Mouse (Mus musculus) kidney, postnatal 36 days (tissue): ENCODE data around the gene Vac14.
"Not testable (repeated sequence)": the region's sequence is repeated elsewhere in the genome, so short reads cannot be mapped to it uniquely, and the experiment has no call there.

Experiments
- DNase-seq, 2 experiments: peaks; one replicate each; pipeline ENCODE4 v3.0.0; 2021 to 2022; ENCODE audit warnings: mixed read lengths in 2 of 2

Gene Vac14

DNA sequence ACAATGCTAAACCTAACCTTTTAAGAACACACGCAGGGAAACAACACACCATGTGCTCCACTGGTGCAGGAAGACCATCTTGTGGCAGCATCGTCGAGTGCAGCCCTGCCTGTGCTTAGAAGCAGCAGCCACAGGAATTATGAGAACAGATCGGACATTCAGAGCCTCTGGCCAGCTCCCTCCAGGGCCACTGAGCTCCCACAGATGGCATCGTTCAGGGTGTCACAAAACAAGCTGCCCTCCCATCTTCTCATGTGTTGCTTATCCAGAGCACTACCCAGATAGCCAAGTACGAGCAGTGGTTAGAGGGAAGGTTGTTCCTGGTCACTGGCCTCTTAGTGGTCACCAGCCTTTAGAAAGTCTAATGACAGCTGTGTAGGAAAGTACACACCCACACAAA, 30.9 kb downstream of the Vac14 start:
- no peak for DNase-seq

DNA sequence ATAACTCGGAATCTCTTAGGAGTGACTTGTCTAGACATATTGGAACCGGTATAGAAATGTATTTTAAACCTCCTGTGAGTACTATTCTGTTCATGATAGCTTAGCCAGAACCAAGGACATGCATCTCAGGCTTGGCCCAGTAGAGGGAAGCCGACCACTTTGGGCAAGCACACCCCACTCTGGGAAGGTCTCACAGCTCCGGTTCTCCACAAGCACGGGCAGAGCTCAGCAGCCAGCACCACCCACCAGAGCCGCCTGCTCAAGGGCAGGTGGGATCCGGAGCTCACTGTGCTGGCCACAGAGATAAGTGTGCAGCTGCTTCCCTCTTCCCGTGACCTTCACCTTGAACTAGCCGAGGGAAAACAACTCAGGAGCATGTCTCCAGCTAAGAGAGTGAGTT, 32.5 kb downstream of the Vac14 start:
- DNase-seq: no peak

DNA sequence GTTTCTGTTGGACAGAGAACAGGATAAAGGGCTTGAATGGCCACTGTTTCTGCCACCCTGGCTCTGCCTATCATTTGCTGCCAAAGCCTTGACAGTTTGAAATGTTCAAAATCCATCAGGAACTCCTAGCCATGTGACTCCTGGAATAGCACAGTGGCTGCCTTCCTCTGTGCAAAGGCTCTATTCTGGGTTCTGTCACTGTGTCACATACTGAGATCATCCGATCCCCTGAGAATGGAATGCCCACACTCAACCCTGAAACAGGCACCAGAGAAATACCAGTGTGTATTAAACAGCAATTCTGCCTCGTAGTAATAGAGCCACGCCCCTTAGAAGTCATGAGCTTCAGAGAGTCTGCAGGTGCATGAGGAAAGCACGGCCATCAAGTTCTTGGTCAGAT, 33.5 kb downstream of the Vac14 start:
- no peak for DNase-seq

DNA sequence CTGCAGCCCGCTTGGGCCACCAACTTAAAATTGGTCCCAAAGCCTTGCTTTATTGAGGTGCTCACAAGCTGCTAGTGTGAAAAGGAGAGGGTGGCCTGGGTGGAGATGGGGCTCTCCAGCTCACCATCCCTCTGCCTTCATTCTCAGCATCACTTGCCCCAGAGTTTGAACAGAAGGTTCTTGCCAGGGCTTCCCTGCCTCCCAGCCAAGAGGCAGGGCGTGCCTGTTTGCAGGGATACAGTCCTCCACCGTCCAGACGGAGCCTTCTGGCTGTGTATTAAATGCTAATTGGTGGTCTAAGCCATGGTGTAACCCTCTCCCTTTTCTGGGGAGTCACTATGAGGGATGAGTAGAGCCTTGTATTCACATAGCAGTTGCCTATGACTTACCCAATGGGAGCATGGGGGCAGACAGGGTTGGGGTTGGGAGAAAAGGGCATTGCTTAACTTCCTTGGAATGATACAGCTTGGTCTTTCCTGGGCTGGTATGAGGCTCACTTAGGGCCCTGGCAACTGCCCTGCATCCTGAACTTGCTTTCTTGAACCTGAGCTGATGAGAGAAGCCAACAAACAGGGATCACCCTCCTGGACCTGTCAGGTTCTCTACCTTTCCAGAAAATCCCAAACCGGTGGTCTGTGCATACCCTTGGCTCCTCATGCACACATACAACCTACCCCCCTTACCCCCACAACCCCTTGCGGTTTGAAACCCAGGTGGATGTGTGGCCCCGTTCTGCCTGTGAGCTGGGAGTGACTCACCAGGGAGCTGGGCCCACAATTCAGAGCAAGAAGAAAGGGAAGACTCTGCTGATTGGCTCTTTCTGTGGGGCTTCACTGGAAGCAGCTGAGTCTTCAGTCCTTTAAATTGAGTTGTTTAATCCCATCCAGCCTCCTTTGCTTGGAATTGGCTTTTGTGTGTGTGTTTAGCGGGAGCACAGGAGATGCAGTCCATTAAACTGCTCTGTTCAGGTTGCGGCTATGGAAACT, 36.0 kb downstream of the Vac14 start:
- no peak for DNase-seq

DNA sequence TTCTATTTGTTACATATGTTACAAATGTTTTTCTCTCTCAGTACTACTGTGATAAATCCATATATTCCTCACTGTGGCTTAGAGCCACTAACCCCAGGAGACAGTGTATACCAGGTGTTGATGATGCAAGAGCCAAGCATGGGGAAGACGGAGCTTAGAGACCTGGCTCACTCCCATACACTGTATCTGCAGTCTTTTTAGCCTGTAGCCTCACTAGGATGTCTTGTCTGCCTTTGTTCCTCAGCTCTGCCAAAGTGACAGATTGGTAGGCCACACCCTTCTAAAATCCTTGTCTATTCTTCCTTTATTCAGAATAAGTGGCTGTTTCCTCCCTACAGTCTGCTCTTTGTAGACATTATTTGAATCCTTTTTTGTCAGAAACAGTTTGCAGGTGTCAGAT, 37.4 kb downstream of the Vac14 start:
- DNase-seq: no peak

DNA sequence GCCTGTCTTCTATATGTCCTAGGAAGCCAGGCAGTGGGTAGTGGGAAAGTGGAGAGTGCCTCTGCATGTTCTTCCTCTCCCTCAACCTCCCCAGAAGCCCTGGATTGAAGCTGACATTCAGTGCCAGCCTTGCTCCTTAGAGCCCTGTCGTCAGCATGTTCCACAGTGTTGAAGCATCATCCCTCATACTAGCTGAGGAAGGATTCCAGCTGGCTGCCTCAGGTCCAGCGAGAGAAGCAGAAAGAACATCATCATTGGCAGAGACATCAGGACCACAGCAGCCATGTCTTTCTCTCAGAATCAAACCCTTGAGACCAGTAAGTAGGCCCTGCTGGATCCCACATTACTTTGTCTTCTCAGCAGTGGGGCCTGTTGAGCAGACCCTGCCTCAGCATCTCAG, 39.3 kb downstream of the Vac14 start:
- no peak for DNase-seq

DNA sequence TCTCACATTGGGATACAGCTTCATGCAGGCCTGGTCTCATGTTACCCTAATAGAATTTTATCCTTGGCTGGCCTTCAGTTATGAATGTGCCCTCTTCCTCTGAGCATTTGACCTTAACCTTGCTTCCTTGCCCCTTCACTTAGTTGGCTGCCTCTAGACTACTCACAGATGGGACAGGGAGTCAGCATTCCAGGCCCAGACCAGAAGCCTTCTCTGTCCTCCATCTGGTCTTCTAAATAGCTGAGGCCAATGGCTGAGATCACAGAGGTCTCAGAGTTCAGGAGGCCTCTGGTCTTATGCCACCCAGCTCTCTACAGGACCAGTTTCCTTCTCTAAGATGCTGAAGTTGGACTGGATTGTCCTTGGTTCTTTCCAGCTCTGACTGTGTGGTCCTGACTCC, 41.7 kb downstream of the Vac14 start:
- peak; percentile 22 to 37 for DNase-seq

DNA sequence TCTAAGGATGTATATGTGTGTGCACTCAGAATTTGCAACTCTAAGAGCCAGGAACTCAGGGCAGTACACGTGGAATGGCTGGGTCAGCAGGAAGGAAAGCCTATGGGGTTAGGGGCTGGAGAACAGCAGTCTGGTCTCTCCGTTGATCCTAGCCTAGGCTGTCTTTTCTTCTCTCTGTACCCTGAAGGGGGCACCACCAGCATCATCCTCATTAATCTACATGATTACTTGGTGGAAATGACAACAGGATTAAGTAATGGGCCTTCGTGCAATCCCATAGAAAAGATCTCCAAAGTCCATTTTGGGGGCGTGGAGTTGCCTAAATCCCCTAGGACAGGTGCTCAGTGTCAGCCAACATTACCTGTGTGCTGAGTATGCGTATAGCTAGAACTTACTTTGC, 44.2 kb downstream of the Vac14 start:
- DNase-seq: peak in 1 of 2 experiments; percentile 13

DNA sequence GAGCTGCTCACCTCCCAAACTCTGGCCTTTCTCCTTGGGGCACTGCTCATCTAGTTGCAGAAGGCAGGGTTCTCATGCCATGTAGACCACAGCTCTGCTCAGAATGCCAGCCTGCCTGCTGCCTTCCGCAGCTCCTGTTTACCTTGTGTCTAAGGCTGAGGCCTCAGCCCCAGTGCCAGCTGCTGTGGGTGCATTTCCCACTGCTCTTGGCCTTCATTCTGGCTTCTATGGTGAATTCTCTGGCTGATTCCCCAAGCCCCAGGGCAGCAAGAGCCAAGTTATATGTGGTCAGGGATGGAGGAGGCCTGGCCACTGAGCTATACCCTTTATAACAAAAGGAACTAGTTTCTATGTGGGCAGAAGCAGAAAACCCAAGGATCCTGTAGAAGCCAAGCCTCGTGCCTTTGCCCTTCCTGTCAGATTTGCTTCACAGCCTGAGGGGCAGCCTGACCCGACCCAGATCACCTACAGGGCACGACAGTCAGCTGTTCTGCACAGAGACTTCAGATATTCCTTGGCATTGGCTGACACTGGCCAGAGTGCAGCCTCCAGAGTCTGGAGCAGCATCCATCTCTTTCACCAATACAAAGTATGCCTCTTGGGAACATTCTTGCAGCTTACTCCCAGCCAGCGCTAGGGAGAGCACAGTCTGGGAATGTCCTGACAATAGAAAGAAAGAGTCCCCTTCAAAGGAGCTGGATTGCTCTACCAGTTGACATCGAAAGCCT, 44.8 kb downstream of the Vac14 start:
- no peak for DNase-seq

DNA sequence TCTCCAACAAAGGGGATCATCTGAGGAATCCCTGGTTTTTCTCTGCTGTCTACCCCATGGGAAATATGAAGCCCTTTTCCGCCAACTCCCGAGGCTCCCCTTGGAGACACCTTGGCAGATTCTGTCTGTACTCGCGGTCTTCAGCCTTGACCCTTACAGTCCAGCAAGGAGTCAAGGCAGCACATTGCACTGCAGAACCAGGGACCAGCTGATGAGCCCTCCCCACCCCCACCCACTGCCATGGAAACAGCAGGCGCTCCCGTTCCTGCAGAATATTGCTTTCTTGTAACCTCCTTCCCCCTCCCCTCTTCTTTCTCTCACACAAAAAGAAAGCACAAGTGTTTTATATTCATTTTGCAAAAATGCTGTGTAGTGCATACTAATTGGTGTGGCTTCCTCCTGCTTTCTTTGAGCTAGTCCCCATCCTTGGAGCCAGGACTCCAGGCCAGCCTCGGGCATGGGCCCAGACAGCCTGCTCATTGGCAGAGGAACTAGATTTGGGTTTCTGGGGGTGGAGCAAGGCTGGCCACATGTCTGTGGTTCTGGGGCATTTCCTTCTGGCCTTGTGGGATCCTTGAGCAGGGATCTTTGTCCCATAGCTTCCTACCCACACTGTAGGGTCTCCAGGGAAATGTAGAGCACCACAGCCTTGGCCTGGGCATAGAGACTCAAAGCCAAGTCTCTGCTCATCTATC, 46.0 kb downstream of the Vac14 start:
- DNase-seq: peak in 1 of 2 experiments; percentile 44

DNA sequence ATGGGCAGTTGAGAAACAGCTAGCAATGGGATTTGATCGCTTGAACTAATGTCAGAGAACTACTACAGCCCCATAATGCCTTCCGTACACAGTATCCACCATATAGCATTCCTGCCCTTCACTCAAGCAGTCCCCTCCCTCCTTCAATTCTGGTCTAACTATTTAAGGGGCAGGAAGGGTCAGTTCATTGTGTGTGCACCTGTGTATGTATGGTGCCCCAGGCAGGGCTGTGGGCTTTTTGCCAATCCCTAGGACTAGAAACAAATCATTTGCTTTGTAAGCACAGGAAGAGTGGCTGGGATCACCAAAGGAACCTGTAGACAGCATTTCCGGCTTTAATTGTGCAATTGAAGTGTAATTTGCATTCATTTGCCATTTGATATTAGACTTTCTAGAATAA, 46.6 kb downstream of the Vac14 start:
- DNase-seq: no peak

DNA sequence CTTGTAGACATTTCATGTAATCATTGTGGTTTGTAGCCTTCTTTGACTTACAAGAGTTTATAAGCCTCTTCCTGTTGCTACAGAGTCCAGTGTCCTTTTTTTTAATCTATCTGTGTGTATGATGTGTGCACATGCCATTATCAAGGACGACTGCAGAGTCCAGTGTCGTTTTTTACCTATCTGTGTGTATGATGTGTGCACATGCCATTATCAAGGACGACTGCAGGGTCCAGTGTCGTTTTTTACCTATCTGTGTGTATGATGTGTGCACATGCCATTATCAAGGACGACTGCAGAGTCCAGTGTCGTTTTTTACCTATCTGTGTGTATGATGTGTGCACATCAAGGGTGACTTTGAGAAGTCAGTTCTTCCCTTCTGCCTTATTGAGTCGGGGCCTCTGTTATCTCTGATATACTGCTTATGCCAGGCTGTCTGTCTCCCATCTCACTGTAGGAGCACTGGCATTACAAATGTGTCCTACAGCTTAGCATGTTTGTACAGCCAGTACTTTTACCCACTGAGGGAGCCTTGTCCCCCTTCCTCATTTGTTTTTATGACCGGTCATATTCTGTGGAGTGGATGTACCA, 49.3 kb downstream of the Vac14 start:
- DNase-seq: not testable (repeated sequence)

DNA sequence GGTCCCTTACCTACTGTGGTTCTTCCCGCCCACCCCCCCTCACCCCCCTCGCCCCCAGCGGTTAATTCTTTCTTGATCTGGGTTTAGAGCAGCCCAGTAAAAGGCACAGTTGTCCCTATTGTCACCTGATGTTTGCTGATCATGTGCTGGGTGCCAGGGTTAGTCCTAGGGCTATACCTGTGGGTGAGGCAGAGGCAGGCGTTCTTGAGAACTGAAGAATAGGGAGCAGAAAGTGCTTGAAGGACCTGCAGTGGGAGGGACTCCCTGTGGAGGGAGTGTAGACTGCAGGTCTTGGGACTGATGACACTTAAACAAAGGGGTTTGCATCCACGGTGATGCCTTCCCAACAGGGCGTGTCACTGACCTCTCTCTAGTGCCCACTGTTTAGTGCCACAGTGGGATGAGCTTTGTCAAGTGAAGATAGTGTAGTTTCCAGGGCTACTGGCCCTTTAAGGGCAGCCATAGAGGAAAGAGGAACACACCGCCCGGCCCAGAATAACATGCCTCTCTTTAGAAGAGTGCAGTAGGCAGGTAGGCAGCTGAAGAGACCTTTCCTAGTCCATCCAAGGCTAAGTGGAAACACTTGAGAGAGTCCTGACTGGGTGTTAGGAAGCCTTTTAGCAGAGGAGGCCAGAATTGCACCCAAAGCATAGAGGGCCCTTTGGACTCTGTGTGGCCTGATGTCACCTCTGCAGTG, 51.7 kb downstream of the Vac14 start:
- no peak for DNase-seq

DNA sequence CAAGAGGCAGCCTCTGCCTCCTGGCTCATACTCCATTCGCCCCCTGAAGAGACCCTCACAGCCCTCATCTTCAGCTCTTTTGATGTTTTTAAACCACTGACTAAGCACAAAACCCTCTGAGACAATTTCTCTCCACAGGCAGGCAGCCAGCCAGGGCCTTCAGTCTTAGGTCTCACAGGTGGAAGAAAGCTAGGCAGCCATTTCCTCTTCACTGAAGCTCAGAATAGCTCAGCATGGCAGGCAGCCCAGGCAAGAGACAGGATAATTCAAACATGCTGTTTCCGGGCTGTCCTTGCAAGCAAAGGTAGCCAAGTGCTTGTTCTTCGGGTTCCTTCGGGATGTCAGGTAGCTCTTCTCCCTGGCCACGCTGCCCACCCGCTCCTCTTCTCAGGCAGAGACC, 52.9 kb downstream of the Vac14 start:
- peak; percentile 79 to 83 for DNase-seq

DNA sequence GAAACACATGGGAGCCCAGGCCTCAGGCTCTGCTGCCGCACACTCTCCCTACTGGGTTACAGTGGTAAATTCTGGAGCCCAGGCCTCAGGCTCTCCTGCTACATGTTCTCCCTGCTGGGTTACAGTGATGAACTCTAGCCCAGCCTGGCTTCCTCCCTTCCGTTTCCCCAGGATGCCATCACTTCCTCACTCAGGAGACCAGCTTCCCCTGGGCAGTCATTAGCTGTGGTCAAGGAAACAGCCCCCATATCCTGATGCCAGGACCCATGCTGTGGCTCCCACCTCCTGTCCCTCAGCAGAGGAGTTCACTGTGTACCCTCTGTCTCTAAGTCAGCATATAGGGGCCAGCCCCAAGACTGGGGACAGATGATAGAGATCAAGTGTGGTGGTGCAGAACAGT, 53.7 kb downstream of the Vac14 start:
- DNase-seq: peak; percentile 50 to 72

DNA sequence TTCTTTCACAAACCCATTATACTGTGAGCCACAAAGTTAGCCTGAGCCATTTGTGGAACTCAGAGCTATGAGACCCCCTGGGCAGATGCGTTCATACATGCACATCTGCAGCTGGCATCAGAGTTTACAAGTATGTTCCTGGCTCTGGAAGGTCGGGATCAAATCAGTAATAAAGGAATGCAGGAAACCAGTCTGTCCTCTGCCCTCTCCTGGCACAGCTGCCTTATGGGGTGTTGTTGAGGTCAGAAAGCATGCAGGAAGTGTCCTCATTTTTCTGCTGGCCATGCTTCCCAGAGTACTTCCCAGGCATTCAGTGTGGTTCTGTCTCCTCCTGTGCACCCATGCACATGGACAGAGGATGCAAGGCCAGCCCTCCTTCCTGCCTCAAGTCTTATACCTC, 54.8 kb downstream of the Vac14 start:
- DNase-seq: peak; percentile 42 to 58

DNA sequence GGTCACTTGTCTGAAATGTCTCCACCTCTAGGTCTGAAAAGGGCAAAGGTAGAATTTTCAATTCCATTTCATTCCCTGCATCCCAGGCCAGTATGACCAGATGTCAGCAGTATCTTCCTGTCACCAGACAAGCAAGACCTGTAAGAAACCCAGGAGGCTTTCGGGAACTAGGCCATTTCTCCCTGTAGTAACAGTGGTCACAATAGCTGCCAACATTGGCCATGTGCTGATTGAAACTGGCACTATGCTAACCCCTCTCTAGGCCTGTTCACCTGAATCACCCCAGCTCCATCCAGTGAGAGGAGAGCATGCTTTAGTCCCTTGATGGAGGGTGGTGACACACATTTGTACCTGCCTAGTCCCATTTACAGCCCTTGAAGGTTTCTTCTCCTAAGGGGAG, 56.2 kb downstream of the Vac14 start:
- DNase-seq: no peak

DNA sequence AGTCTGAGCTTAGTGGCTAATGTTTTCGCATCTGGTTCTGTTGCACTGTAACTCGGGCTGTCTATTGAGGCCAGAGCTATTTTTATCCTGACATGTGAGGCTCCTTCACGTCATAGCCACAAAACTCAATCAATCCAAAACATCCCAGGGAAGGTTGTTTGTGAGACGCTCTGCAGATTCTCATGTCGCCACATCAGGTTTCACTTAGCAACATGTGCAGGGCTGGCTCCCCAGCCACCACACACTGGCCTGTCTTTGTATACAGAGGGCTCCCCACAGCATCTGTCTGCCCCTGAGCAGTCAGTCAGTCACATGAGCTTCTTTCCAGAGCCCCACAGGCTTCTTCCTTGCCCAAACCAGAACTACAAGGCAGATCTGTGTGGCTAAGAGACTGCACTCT, 58.3 kb downstream of the Vac14 start:
- DNase-seq: no peak

DNA sequence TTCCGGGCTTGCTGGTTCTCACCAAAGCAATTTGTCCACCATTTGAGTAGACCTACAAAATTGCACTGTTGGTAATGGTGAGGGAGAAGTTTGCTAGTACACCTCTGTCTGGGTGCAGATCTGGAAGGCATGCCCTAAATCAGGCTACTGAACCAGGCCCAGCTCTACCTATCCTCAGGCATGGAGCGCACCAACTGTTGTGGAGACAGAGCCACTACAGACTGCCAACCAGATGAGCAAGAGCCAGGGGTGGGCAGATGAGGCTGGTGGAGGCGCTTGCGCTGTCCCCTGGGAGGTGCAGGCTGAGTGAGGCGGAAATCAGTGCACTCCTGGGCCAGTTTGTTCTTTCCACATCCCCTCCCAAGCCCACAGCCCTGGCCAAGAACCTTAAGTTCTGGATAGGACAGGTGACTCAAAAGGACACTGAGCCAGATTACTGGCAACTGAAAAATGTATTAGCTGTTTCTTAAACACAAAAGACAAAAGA, 58.8 kb downstream of the Vac14 start:
- no peak for DNase-seq

DNA sequence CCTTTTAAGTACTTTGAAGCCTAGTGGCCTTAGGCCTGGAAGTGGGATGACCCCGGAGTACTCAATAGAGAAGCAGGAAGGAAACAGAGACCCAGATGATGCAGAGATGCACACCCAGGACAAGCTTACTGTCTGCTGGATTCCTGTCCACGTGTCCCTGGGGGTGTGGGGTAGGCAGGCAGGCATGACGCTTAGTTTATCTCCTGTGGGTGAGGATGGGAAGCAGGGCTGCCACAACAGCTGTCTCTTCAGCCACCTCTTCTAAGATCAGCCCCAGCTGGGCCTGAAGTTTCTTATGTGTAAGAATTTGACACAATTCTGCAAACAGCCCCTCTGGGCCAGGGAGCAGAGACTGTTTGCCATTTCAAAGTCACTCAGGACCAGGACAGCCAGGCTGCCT, 60.6 kb downstream of the Vac14 start:
- DNase-seq: peak; percentile 26 to 38

DNA sequence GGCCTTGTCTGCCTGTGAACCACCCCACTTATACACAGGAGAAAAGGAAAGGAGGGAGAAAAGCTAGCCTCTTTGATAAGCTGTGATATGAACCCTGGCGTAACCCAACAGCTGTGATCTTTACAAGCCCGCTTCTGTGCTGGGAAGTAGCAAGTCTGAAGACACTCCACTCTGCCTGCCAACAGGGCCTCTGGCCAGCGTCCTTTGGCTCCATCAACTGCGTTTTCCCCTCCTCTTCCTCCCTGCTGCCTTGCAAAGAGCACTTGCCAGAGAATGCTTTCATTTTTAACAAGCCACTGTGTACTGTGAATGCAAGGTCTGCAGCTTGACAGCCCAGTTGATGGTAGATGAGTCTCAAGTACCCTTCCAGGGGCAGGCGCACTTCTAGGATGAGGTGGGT, 69.3 kb downstream of the Vac14 start:
- peak; percentile 74 to 76 for DNase-seq

DNA sequence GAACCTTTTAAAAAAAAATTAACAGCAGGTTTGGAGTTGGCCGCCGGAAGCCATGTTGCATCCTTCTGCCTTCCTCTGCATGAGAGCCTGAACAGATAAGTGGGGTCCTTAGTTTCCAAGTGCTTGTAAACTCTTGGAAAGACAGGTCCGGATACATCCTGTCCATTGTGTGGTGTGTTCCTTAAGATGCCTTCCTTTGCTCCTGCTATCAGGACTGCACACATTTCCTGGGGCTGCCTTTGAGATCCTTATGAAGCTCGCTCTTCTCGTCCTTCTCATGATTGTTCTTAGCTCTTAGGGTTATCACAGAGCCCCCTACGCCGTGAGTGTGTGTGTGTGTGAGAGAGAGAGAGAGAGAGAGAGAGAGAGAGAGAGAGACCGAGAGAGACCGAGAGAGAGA, 71.6 kb downstream of the Vac14 start:
- DNase-seq: no peak
